Mouse (Mus musculus) layer of hippocampus, postnatal 10 days (tissue): ENCODE measurements at regions not wholly inside any gene's neighbourhood (a gene's known extent, or its start where the extent isn't known, plus 50 kb on each side); places are given as distances from the start of the nearest gene placed in this dataset.

Experiments used
- DNase-seq, 2 experiments: peaks; one replicate each; pipeline ENCODE4 v3.0.0; 2021; ENCODE audit warnings: low spot score in 2 of 2

- DNase-seq, result peak in 1 of 2 experiments; percentile 7
Observed at GRCm38 (mm10) chr2:108904121-108904733, 376.3 kb upstream of the Kif18a start.

- DNase-seq, result no peak
Observed at GRCm38 (mm10) chr2:108913555-108913954, 367.0 kb upstream of the Kif18a start.

- DNase-seq, result no peak
Observed at GRCm38 (mm10) chr2:108913967-108914366, 366.6 kb upstream of the Kif18a start.

GRCm38 (mm10) chr2:108919500-108920045 is 361.0 kb upstream of the Kif18a start:
- DNase-seq, result no peak

- no peak for DNase-seq
Observed at GRCm38 (mm10) chr2:108920111-108920510, 360.4 kb upstream of the Kif18a start.

GRCm38 (mm10) chr2:108935981-108936762 is 344.4 kb upstream of the Kif18a start:
- peak; percentile 15 to 22 for DNase-seq

GRCm38 (mm10) chr2:108980921-108981320 is 299.6 kb upstream of the Kif18a start:
- DNase-seq, result no peak

- DNase-seq, result no peak
Observed at GRCm38 (mm10) chr2:109016223-109016622, 264.3 kb upstream of the Kif18a start.

GRCm38 (mm10) chr2:109017018-109017707 is 263.4 kb upstream of the Kif18a start:
- no peak for DNase-seq

GRCm38 (mm10) chr2:109038131-109038695 is 242.3 kb upstream of the Kif18a start:
- DNase-seq, result no peak
